Comparison of ENCODE assay signal across 8 mouse cellular contexts in genomic region chr4:80002738-80003635, GRCm38 (mm10).
DNase-seq lines count a peak whose midpoint lies in the region; ATAC-seq lines count a peak whose summit lies in the region.

No protein-coding gene starts in this region.

- no peak overlapping the region for H3K9ac ChIP-seq in kidney, embryonic 15.5 days
- no peak overlapping the region for H3K9ac ChIP-seq in embryonic facial prominence, embryonic 12.5 days
- H3K9ac ChIP-seq in midbrain, embryonic 16.5 days (ENCODE audit: low read depth, low read length): no peak overlapping the region

- H3K27me3 ChIP-seq in kidney, embryonic 15.5 days: no peaks in the 10 kb centered on the region
- no peaks in the 10 kb centered on the region for H3K27me3 ChIP-seq in embryonic facial prominence, embryonic 12.5 days
- no peaks in the 10 kb centered on the region for H3K27me3 ChIP-seq in midbrain, embryonic 16.5 days (ENCODE audit: control insufficient read depth, insufficient read depth, low read depth, low read length)

- H3K9me3 ChIP-seq in kidney, embryonic 15.5 days (replicated peaks): no peaks in the 10 kb centered on the region
- H3K9me3 ChIP-seq in embryonic facial prominence, embryonic 12.5 days: no peaks in the 10 kb centered on the region
- no peaks in the 10 kb centered on the region; the same call in 1 of the 2 replicates for H3K9me3 ChIP-seq in midbrain, embryonic 16.5 days (replicated peaks; ENCODE audit: control insufficient read depth, low read length, poor library complexity, severe bottlenecking)

- peak; percentile 100 for ATAC-seq in kidney, embryonic 15.5 days (replicated peaks; ENCODE audit: low FRiP score)
- ATAC-seq in embryonic facial prominence, embryonic 12.5 days (ENCODE audit: insufficient number of reproducible peaks, insufficient read depth, low FRiP score, low TSS enrichment): peak; percentile 100
- ATAC-seq in inflammation-experienced regulatory T-cells, adult 6 months: peak; percentile 99
- ATAC-seq in midbrain, embryonic 16.5 days: peak; percentile 100

- H3K27ac ChIP-seq in kidney, embryonic 15.5 days: no peak overlapping the region
- H3K27ac ChIP-seq in embryonic facial prominence, embryonic 12.5 days: no peak overlapping the region
- H3K27ac ChIP-seq in midbrain, embryonic 16.5 days (ENCODE audit: low read length): no peak overlapping the region

- no peak for DNase-seq in kidney, adult 18-20 months
- no peak for DNase-seq in urinary bladder, postnatal 10 days (ENCODE audit: low spot score)
- no peak for DNase-seq in urinary bladder, postnatal 36 days (ENCODE audit: low spot score in 2 of 2)
- no peak for DNase-seq in adrenal gland, postnatal 14 days

- no peaks in the 10 kb centered on the region for H3K4me1 ChIP-seq in kidney, embryonic 15.5 days
- no peaks in the 10 kb centered on the region for H3K4me1 ChIP-seq in embryonic facial prominence, embryonic 12.5 days
- H3K4me1 ChIP-seq in midbrain, embryonic 16.5 days (ENCODE audit: control insufficient read depth, insufficient read depth, low read length): no peaks in the 10 kb centered on the region

- no peak overlapping the region for H3K4me2 ChIP-seq in kidney, embryonic 15.5 days
- H3K4me2 ChIP-seq in embryonic facial prominence, embryonic 12.5 days (replicated peaks): no peak overlapping the region
- no peak overlapping the region for H3K4me2 ChIP-seq in midbrain, embryonic 16.5 days (ENCODE audit: low read length)

- no peaks in the 10 kb centered on the region for H3K36me3 ChIP-seq in kidney, embryonic 15.5 days
- no peaks in the 10 kb centered on the region for H3K36me3 ChIP-seq in embryonic facial prominence, embryonic 12.5 days
- H3K36me3 ChIP-seq in midbrain, embryonic 16.5 days (ENCODE audit: control insufficient read depth, insufficient read depth, low read length): no peaks in the 10 kb centered on the region

- no peak overlapping the region for H3K4me3 ChIP-seq in kidney, embryonic 15.5 days (replicated peaks)
- H3K4me3 ChIP-seq in embryonic facial prominence, embryonic 12.5 days: no peak overlapping the region
- H3K4me3 ChIP-seq in midbrain, embryonic 16.5 days (ENCODE audit: low read depth, low read length): no peak overlapping the region

- WGBS in kidney, embryonic 15.5 days: 91% methylated on average over 14 of the region's 14 CpGs
- WGBS in embryonic facial prominence, embryonic 12.5 days: 90% methylated on average over 14 of the region's 14 CpGs
- 91% methylated on average over 14 of the region's 14 CpGs for WGBS in midbrain, embryonic 16.5 days
